Mouse (Mus musculus): ENCODE measurements around the gene Hagh.

The Hagh gene

DNA sequence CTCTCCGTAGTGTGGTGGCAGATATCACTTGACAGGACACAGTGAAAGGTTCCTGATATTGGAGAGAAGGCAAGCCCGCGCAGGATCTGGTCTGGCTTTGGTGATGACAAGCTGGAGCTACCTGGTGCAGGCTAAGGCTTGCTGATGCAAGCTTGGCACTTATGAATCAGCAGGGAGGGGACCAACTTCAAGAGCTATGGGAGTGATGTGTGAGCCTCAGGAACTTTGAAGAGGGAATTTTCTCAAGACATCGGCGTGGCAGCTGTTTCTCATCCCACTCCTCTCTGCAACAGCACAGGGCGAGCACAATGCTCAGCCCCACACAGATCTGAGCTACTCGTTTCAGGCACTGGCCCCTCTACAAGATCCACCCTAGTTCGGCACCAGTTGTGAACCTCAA is at the start of gene Hagh:
Hagh (plus strand) TSS at position 302 of the 400 bp plus-strand sequence.
- no peak for DNase-seq (ENCODE audit: low spot score in 2 of 2)

DNA sequence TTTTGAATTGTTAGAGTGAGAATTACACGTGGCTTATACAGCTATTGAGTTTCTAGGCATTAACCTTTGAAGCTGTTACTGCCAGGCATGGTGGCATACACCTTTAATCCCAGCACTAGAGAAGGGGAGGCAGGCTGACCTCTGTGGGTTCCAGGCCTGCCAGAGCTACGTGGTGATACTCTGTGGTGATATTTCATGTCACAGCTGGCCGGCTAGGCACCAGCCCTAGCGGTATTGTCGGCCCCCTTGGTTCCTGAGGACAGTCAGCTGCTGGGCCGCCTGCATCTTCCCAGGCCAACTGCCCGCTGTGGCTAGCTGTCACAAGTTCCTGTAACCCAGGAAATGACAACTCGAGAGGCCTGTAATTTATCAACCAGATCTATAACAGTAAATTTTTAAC is 47.8 kb upstream of the Hagh start:
- DNase-seq (ENCODE audit: low spot score in 2 of 2), result no peak

DNA sequence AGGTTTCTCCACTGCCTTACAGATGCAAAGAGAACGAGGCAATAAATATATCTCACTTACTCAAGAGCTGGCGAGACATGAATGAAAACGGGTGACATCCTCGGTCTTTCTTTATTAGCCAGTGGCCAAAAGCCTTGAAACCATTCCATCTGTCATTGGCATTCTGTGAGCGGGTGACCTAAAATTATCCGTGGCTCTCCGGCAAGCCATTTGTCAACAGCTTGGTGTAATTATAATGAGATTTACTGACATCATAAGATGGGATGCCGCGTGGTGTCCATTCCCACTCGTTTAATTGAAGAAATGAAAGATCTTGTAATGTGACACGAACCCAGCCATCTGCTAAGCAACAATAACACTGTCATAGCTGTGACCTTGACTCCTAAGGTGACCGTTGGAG is 45.2 kb upstream of the Hagh start:
- DNase-seq (ENCODE audit: low spot score in 2 of 2), result no peak

DNA sequence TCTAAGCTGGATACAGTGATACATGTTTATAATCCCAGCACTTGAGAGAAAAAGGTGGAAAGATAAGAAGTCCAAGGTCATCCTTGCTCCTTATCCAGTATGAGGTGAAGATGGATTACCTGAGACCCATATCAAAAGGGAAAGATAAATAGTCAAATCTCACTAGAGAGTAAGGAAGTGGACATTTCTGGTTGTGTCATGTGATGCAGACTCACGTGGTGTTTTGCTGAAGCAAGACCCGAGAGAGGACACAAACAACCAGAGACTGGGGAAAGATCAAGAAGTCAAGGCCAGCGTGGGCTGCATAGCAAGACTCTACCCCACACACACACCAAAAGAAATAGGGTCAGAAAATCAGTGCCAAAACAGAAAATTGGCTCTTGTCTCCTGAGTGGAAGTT is 43.0 kb upstream of the Hagh start:
- DNase-seq (ENCODE audit: low spot score in 2 of 2), result no peak

DNA sequence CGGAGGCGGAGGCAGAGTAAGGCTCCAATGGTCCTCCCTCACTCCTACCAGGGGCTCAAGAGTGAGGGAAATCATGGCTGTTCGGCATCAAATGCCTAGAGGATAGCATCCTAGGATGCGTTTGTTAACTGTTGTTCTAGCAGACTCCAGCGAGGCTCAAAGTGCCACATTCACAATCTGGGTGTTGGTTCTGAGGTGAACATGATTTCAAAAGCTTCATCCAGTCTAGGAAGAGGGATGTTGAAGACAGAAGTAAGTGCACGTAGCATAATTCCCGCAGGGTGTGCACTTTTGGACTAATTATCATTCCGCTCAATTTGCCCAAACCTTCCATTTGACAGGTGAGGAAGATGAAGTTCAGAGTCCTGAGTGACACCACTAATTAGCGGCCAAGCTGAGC is 41.7 kb upstream of the Hagh start:
- DNase-seq (ENCODE audit: low spot score in 2 of 2), result no peak

DNA sequence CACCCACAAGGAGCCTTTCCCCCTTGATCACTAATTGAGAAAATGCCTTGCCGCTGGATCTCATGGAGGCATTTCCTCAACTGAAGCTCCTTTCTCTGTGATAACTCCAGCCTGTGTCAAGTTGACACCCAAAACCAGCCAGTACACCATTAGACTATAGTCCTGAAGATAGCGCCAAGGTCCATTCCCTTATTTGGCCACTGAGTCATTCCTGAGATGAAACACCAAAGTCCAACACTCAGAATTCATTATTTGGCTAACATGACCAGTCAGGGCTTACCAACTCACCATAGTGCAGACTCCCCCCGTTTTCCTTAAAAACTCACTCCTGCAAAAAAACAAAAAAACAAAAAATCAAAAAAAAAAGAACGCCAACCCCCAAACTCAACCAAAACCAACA is 40.5 kb upstream of the Hagh start:
- no peak for DNase-seq (ENCODE audit: low spot score in 2 of 2)

DNA sequence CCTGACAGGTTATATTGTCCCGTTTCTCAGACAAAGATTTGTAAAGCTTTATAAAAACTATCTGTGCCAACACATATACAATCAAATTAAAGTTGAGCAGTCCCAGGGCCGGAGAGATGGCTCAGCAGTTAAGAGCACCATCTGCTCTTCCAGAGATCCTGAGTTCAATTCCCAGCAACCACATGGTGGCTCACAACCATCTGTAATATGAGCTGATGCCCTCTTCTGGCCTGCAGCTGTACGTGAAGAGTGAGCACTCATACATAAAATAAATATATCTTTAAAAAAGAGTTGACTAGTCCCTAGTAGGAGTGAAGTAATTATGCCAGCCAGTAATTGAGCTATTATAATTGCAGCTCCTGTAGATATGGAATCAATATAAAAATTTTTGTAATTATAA is 39.4 kb upstream of the Hagh start:
- no peak for DNase-seq (ENCODE audit: low spot score in 2 of 2)

DNA sequence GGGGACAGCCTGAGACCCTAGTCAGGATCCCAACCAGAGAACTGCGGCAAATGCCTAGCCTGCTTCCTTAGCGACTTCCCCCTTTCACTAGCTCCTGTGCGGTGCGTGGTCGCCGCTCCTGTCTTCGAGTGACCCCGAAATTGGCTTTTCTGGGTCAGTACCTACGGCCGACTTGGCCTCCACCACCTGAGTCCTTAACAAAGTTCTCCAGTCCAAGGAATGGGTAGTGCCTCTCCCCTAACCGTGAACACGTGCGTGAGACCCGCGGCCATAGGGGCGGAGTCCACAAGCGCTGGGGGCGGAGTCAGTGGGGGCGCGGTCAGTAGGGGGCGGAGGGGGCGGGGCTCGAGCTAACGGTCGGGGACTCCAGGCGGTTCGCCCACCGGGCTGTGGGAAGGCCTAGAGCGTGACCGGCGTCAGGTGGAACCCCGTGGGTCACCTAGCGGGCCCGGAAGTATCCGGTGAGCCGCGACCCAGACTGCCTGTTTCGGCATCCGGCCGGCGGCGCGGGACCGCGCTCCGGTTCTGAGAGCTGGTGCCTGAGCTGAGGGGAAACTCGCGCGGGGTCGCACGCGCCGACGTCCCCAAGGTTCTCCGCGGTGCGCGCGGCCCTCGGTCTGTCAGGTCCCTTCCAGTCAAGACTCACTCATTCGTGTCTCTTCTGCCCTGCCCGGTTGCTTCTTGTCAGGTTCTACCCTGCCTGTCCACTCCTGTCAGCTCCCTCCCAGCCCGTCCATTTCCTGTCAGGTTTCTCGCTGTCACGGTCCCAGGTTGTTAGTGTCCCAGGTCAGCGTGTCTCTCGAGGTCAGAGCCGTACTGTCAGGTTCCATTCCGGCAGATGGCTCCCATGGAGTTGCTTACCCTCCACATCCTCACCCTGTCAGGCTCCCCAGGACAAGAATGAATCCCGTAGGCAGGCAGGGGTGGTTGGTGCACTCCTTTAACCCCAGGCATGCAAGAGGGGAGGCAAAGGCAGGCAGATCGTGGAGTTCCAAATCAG is 35.7 kb upstream of the Hagh start, which contains the start of gene Meiob:
Meiob (plus strand) TSS at position 338 of the 1,000 bp plus-strand sequence.
- peak; percentile 37 to 45 for DNase-seq (ENCODE audit: low spot score in 2 of 2)

DNA sequence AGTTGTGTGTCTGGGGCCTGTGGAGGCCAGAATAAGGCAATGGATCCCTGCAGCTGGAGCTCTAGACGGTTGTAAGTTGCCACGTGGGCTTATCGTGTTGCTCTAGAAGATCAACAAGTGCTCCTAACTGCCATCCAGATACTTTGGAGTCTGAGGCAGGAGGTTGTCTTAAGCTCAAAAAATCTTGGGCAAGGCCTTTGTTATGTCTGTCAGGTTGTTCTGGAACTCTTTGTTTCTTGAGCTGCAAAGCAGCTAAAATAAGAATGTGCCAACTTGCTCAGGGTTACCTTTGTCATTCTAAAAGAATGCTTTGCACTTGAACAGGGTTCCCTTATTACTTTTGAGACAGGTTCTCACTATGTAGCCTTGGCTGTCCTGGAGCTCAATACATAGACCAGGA is 28.7 kb upstream of the Hagh start:
- DNase-seq (ENCODE audit: low spot score in 2 of 2), result no peak

DNA sequence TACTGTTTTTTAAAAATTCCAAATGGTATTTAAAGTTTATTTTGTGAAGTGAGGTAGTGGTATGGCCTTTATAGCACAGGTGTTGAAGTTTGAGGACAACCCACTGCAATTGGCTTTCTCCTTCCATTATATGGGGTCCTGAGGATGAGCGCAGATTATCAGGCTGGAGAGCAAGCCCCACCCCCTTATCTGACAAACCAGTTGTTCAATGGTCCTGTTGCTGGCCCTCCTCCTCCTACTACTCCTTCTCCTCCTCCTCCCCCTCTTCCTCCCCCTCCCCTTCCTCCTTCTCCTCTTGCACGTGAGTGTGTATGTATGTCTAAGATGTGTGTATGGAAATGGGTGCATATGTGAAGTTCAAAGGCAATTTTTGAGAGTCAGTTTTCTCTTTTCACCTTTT is 27.7 kb upstream of the Hagh start:
- DNase-seq (ENCODE audit: low spot score in 2 of 2), result no peak

DNA sequence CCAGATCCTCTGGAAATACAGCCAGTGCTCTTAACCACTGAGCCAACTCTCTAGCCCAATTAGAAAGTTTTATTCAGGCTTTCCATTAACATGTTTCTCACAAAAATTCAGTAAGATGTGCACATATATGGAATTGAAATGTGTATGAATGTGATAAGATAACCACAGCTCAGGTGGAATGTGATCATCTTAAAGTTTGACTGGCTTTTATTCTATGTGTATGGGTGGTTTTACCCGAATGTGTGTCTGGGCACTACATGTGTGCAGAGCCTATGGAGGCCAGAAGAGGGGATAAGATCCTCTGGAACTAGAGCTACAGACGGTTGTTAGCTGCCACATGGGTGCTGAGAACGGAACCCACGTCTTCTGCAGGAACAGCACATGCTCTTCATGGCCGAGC is 24.7 kb upstream of the Hagh start:
- no peak for DNase-seq (ENCODE audit: low spot score in 2 of 2)

DNA sequence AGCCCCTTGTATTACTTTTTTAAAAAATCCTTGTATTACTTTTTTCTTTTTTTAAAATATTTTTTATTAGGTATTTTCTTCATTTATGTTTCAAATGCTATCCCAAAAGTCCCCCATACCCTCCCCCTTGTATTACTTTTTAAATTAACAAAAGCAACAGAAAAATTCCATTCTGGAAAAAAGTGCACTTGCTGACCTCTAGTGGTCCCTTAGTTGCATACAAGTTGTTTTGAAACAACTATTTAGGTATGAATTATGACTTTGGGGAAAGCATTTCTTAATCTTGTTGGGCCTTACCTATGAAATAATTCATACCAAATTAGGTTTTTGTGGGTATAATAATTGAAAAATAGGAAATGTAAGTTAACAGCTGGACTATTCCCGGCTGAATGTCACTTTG is 22.4 kb upstream of the Hagh start:
- DNase-seq (ENCODE audit: low spot score in 2 of 2), result no peak

DNA sequence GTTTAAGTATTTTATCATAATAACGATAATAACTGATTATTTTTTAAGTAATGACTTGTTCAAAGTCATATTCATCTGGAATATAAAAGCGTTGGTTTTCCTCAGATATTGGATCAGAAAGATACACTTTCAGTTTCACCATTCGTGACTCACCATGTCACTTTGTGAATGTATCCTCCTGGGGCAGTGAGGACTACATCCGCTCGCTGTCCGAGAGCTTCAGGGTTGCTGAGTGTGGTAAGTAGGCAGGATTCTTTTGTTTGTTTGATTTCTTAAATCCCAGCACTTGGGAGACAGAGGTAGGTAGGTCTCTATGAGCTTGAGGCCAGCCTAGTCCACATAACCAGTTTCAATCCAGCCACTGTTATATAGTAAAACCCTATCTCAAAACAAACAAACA is 21.8 kb upstream of the Hagh start:
- no peak for DNase-seq (ENCODE audit: low spot score in 2 of 2)

DNA sequence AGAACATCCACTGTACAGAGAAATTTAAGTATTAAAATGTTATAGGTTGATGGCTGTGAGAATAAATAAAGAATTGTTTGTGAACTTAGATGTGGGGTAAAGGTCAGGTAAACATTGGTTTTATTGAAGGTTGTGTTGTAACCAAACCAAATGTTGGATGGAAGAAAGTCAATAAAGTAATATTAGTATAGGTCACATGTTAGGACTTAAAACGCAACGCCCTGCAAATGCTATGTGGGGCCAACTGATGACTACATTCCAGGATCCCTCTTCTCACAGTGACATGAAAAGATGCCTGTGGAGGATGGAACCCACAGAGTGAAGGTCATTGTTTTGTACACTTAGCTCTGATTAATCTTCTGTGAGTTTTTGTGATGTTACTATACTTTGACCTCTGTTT is 20.5 kb upstream of the Hagh start:
- DNase-seq (ENCODE audit: low spot score in 2 of 2), result no peak

DNA sequence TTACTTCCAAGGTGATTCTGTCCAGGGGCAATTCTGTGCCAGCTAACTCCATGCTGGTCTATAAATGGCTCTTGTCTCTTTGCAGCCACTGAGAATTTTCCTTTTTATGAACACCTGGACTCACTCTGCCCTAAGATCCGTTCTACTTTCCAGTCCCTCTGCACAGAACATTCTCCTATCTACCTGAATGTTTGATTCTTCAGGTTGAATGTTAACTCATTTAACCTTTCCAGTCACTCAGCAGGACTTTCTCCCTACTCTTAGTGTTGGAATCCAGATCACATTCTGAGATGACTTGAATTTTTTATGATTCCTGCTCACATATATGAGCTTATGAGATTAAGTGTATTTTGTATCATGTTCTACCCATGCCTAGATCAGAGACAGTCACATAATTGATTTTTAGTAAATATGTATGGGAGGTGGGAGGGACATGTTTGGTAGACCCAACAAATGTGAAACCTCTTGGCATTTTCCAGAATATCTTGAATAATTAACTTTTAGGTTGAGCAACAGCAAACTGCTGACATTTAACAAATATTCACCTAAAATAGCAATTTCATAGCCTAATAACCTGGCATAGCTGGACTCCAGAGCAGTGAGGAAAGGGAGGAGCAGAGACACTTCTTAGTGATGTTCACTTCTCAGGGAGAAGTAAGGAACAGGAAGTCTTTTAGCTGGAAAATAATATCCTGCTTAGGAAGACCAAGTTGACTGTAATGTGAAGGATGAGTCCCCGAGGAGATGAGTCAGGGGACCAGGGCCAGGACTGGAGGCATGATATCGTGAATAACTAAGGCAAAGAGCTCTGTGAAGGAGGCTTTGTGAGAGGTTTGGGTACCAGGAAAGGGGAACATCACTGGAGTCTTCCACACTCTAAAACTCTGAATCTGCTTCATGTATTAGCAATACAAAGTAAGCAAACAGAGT is 18.3 kb upstream of the Hagh start:
- no peak for DNase-seq (ENCODE audit: low spot score in 2 of 2)

DNA sequence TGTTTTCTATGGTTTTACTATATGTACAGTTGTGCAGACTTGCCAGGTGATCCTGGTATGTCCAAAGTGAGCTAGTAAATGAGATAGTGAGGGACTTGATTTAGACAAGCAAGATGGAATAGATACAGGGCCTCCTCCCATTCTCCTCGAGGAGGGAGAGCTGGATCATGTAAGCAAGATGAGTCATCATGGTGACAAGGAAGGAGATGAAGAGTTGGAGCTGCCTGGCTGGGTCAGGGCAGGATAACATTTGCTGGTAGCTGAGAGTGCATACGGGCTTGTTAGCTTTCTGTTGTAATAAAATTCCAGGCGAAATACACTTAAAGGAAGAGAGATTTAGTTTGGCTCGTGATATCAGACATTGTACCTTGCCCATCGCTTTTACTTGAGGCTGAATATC is 398 bp downstream of the Hagh start:
- DNase-seq (ENCODE audit: low spot score in 2 of 2), result no peak

DNA sequence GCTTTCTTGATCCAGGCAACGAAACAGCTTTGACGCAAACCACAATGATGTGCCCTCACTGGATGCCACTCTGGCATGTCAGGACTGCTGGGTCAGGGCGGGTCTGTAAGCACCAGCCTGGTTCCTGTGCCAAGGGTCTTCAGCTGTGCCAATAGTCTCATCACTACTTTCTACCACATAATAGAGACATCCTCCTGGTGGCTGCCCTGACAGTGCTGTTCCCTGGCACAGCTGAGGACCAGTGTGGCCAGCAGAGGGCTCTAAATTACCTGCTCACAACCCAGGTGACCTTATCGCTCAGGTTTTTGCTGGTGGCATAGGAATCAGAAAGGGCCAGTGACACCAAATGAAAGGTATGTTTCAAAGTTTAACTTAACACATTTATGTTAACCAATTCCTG is 1.2 kb downstream of the Hagh start:
- no peak for DNase-seq (ENCODE audit: low spot score in 2 of 2)

DNA sequence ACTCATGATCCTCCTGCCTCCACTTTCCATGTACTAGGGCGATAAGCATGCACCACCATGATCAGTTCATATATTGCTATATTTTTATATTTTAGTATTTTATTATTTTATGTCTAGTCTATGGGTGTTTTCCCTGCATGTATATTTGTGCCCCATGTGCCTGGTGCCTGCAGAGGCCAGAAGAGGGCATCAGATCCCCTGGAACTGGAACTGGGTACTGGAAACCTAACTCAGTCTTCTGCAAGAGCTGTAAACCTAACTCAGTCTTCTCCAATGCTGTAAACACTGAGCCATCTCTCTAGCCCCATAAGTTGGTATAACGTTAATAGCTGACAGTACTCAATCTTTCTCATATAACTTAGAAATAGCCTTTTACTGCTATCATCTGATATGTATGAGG is 2.7 kb downstream of the Hagh start:
- no peak for DNase-seq (ENCODE audit: low spot score in 2 of 2)

DNA sequence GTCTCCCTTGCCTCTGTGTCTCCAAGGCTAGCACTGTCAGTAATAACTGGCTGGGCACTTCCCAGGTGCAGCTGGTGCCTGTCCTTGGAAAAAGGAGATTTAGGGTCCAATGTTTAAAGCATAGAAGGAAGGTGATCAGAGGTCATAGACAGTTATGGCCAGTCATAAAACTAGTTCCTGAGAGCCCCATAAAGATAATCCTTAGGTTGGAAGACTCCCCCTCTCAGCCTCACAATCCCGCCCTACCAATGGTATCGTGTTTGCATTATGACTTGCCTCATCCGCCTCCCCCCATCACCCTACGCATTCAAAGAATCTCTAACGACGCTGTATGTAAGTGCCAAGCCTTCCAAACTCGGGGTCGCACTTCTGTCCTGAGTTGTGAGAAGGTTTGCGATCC is 4.6 kb downstream of the Hagh start:
- no peak for DNase-seq (ENCODE audit: low spot score in 2 of 2)

DNA sequence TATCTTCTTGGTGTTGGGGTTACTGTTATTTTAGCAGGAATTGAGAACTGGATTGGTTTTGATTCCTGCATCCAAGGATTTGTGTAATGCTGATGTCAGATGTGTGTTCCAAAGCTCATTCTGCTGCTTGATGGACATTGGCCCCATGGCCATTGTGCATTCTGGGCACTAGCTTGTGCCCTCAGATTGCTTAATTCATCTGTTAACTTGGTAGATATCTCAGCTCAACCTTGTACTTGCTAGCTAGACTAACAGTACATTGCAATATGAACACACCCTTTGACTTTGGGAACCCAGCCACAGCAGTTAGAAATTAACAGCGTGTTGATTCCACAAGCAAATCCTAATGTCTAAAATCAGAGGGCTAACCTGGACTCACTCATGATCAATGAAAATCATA is 7.4 kb downstream of the Hagh start:
- DNase-seq (ENCODE audit: low spot score in 2 of 2), result no peak

DNA sequence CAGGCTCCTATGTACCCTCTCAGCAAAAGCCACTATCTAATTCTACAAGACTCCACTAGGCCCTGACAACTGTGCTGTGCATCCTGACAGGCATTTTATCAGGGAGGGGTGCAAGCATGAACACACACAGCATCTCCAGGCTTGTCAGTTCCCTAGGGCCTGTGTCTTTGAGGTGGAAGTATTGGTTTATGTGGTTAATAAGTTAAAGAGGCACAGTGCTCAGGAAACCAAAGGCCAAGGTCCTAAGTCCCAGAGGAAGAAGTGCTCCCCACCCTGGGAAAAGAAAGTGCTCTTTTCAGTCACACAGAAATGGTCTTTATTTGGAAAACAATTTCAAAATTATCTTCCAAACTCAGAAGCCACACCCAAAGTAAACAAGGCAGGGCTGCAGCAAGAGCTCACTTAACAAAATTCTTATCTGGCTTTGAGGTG is 8.7 kb downstream of the Hagh start:
- DNase-seq (ENCODE audit: low spot score in 2 of 2), result no peak

DNA sequence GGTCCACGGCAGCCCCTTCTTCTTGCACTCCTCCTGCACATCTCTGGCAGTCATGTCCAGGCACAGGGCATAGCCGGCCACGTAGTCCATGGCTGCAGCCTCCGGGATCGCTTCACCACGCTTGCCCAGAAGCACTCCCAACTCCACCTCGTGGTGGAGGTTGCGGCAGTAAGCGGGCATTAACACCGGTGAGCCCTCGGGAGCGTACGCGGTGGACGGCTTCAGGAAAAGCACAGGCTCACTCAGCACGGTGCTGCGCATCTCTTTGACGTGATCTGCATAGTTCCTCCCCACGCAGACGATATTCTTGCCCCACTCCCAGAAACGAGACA is 9.8 kb downstream of the Hagh start:
- no peak for DNase-seq (ENCODE audit: low spot score in 2 of 2)

Measured in right cerebral cortex, postnatal 10 days (tissue).